Mouse (Mus musculus) brain, embryonic 14.5 days (tissue): ENCODE measurements around the gene Vmn1r192.

ENCODE experiments used
- CTCF ChIP-seq: fragments of 200-500 bp; IDR thresholded peaks from 2 replicates; pipeline ENCODE4 v1.5.1; 2012; ENCODE audit warnings: inconsistent platforms, mild to moderate bottlenecking, moderate library complexity, borderline replicate concordance; ENCODE audit not compliant: insufficient read depth, insufficient read length; ENCODE audit errors: extremely low read depth
- POLR2A ChIP-seq: fragments of 200-500 bp; IDR thresholded peaks from 2 replicates; pipeline ENCODE4 v1.6.1; 2012; ENCODE audit warnings: mild to moderate bottlenecking, inconsistent platforms, borderline replicate concordance; ENCODE audit not compliant: poor library complexity, insufficient read depth, insufficient read length, severe bottlenecking; ENCODE audit errors: extremely low read depth

DNA sequence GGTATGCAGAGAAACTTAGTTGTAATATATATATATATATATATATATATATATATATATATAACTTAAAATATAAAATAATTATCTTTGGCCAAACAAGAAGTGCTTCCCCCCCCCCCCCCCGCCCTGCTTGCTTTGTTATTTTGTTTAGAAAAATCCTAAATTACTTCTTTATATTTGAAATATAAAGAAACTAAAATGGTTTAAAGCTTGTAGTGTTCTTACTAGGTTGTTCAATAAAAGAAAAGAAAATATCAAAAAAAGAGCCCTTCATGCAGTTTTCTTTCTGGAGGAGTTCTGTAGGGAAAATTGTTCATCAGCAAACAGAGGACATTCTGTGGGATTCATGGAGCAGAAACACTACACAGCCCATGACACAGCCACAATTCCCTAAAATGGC, 7.1 kb downstream of the Vmn1r192 start, which contains the start of gene Vmn1r191:
- TF ChIP-seq CTCF, result no peak
- no peak for TF ChIP-seq POLR2A
